In genomic region chr10:129538862-129539261, GRCm38 (mm10) we compare ENCODE assay signal across 52 mouse cellular contexts. TPM values are rescaled to one million over a fixed set of nuclear protein-coding genes. Genes with fewer than 3 reads are reported as not detected.
"Had no signal": no experiment of that assay in that cellular context is flagged by ENCODE, and none has a peak within 500 bp of the region (broad histone marks: within the 10 kb centered on the region; RNA-seq: fewer than 3 reads in every experiment).

Gene Olfr792, plus strand, starts transcription at chr10:129539162.

- DNase-seq: heart, postnatal 14 days; heart, postnatal 36 days; heart, postnatal 4 days; kidney, adult 11 months; kidney, adult 18-20 months; kidney, adult 2 months; kidney, adult 8-10 months; kidney, adult 9 months; kidney, postnatal 10 days; kidney, postnatal 14 days; kidney, postnatal 25 days; kidney, postnatal 36 days; kidney, postnatal 4 days; layer of hippocampus, adult 9-11 months; layer of hippocampus, postnatal 36 days had no signal

RNA-seq across cellular contexts. Expression of gene Olfr792, which starts in this region (rescaled TPM):
- total RNA-seq: heart, postnatal 14 days; heart, postnatal 25 days; heart, postnatal 36 days; heart, postnatal 4 days; hematopoietic stem cell, adult 5-6 weeks; hindbrain, postnatal 0 days; layer of hippocampus, adult 18-20 months; layer of hippocampus, adult 2 months; layer of hippocampus, adult 8-10 months; layer of hippocampus, postnatal 10 days; layer of hippocampus, postnatal 14 days; layer of hippocampus, postnatal 25 days; layer of hippocampus, postnatal 36 days; left cerebral cortex, adult 18-20 months; left cerebral cortex, adult 2 months; left cerebral cortex, adult 8-10 months had no signal
- polyA plus RNA-seq: heart, embryonic 10.5 days; heart, embryonic 11.5 days; heart, embryonic 12.5 days; heart, embryonic 13.5 days; heart, embryonic 14.5 days; heart, embryonic 15.5 days; heart, embryonic 16.5 days; heart, postnatal 0 days; hindbrain, embryonic 10.5 days; hindbrain, embryonic 11.5 days; hindbrain, embryonic 12.5 days; hindbrain, embryonic 13.5 days; hindbrain, embryonic 14.5 days; hindbrain, embryonic 15.5 days; hindbrain, embryonic 16.5 days; hindbrain, postnatal 0 days; inflammation-experienced regulatory T-cells, adult 6 months; intestine, embryonic 14.5 days; intestine, embryonic 15.5 days; intestine, embryonic 16.5 days; intestine, postnatal 0 days; kidney, adult 2 months; kidney, embryonic 14.5 days; kidney, embryonic 15.5 days; kidney, embryonic 16.5 days; kidney, postnatal 0 days; large intestine, adult 2 months had no signal
